Mouse (Mus musculus): ENCODE measurements around the gene Gm35134.
"Not testable (repeated sequence)": the region's sequence is repeated elsewhere in the genome, so short reads cannot be mapped to it uniquely, and the experiment has no call there.

Gene Gm35134

GRCm38 (mm10) chrY:19112707-19113106, at the start of gene Gm35134:
TSS of gene Gm35134 (plus strand) at chrY:19113007.
- DNase-seq (ENCODE audit: low read depth), result not testable (repeated sequence)
